Mouse (Mus musculus) cortical plate, adult 2 months (tissue): ENCODE data around the gene Actr5. TPM values are rescaled to one million over a fixed set of nuclear protein-coding genes. Genes with fewer than 3 reads are reported as not detected.
A peak's percentile ranks its signal among the peaks of the same experiment; 100 is the strongest.

ENCODE experiments used
- H3K27ac ChIP-seq: fragments of 200-500 bp; 2 replicates; pipeline ENCODE4 v1.5.1; 2012; ENCODE audit warnings: low read length, control low read depth, inconsistent platforms; ENCODE audit not compliant: insufficient read depth
- H3K4me1 ChIP-seq: fragments of 200-500 bp; 2 replicates; pipeline ENCODE4 v1.6.1; 2011; ENCODE audit warnings: low read length; ENCODE audit not compliant: control insufficient read depth, insufficient read depth
- H3K4me3 ChIP-seq: fragments of 200-500 bp; 2 replicates; pipeline ENCODE4 v1.5.1; 2011; ENCODE audit warnings: mild to moderate bottlenecking, low read length, control low read depth; ENCODE audit not compliant: insufficient read depth
- CTCF ChIP-seq: fragments of 200-500 bp; IDR thresholded peaks from 2 replicates; pipeline ENCODE4 v1.5.1; 2011; ENCODE audit warnings: mild to moderate bottlenecking, control low read depth, low read length; ENCODE audit not compliant: insufficient read depth; ENCODE audit errors: extremely low read depth
- POLR2A ChIP-seq: fragments of 200-500 bp; IDR thresholded peaks from 2 replicates; pipeline ENCODE4 v1.6.1; 2011; ENCODE audit warnings: mild to moderate bottlenecking, low read length, control low read depth; ENCODE audit not compliant: insufficient read depth; ENCODE audit errors: extremely low read depth
- polyA plus RNA-seq: library from polyadenylated mRNA; depleted of rRNA; stranded (reverse); fragments of >200 nt; gene quantifications from 2 replicates; pipeline ENCODE4 v1.2.3, GENCODE M21; 2012

The Actr5 gene
- polyA plus RNA-seq, 1 experiment, result 6.9 TPM

DNA sequence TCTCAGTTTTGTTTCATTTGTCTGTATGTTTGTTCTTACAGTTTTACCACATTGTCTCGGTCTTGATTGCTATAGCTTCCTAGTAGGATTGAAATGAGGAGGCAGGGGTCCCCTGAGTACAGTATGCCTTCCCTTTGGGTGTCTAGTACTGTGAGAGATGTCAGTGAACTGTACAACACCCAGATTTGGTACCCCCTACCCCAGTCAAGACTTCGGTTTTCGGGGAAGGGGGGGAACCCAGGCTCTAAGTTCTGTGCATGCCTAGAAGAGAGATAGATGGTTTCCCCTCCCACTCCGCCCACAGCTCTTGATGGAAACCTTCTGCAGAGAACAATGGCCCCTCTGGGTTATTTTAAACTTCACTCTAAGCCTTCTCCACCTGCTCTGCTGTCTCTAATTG is 40.4 kb downstream of the Actr5 start, which contains the start of gene Ppp1r16b:
Gene Ppp1r16b, plus strand, starts transcription at position 301 of the 400 bp plus-strand sequence.
- TF ChIP-seq POLR2A (no peak), CTCF (no peak)
- Histone ChIP-seq H3K4me1 (peaks cover 5% of the 10 kb centered on the region), H3K27ac (no peak within 1 kb of the TSS), H3K4me3 (no peak within 1 kb of the TSS)

DNA sequence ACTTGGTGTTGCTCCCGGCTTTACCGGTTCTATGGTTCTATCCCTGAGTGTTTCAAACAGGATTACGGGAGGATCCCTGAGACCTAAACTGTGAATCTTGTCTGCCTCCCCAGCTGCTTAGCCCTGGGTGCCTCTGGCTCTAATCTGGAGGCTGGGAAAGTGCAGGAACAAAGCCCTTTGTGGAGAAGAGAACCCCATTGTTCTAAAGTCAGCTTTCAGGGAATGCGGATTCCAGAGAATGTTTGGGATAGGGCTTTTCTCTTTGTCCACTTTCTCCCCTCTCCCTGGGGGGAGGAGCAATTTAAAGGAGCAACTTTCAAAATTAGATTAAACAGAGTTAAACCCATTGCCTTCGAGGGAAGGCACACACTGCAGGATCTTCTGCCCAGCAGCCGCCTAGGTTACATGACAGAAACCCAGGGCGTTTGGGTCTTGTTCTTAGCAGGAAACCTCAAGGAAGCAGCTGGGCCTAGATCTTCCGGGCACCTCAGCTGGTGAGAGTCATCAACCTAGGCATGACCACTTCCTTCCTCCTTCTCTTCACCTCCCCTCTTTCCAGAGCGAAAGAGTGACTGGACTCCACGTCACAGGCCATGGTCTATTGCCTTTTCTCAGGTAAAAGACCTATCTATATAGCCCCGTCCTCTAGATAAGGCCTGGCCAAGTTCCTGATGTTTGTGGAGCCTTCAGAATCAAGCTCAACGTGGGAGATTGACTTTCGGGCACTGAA is 41.5 kb downstream of the Actr5 start:
- TF ChIP-seq POLR2A, result no peak
- TF ChIP-seq CTCF, result no peak
- Histone ChIP-seq H3K4me3 (peak overlapping the region; percentile 92), H3K27ac (peak overlapping the region; percentile 52; the same call in 1 of the 2 replicates), H3K4me1 (peaks cover 8% of the 10 kb centered on the region)

DNA sequence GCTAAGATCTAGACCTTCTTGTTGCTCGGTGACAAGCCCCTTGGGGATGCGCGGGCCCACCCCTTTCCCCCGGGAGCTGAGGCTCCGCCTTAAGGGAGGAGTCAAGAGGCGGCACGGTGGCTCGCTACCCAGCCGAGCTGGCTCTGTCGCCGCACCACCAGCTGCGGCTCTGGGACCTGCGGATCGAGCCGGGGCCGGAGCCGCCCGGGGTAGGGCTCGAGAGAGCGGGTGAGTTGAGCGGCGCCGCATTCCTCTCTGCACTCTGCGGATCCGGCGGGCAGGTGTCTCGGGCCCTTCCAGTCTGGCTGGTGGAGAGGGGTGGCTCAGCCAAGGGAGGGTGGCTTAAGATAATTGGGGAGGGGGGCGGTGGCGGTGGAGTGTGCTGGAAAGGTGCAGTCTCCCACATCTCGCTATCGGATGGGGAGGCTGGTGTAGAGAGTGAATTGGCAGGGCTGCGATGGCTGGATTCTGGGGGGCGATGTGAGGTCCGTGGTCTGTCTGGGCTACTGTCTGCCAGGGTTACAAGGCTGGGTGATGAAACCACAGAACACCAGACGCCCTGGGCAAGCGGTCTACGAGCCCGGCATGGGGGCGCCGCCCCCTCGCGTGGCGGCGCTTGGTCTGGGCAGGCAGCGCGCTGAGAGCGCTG is 42.5 kb downstream of the Actr5 start:
- H3K27ac ChIP-seq, result peak overlapping the region; percentile 92
- TF ChIP-seq POLR2A (peak; percentile 88), CTCF (no peak)
- H3K4me3 ChIP-seq, result peak overlapping the region; percentile 92
- H3K4me1 ChIP-seq, result peaks cover 8% of the 10 kb centered on the region

DNA sequence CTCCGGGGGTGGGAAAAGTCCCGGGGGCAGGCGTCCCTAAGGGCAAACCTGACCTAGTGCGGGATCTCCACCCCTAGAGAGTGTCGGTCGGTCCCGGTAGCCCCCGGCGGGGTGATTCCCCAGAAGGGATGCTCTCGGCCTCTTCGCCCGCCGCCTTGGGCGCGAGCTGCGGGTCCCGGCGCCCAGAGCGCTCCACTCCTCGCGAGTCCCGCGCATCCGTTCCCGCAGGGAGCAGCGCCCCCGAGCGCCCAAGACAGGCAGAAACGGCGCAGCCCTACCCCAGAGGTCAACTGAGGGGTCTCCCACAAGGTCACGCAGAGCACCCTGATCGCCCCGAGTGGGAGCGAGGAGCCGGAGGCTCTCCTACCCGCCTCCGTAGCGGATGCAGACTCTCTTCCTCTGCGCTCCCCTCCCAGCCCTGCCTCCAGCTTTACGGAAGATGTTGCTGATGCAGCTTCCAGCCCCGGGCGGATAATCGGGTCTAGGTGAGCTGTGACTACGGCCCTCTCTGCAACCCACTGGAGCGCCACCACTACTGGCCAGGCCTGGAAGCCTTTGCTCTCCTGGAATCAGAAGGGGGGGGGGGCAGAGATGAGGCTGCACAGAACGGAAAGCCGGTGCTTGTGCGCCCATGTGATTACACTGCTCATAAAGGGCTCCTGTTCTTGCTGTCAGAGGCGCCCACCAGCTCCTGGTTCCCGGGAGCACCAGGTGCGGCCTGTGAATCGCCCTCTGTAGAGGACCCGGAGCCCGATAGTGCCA is 43.2 kb downstream of the Actr5 start:
- H3K4me1 ChIP-seq, result peaks cover 8% of the 10 kb centered on the region
- TF ChIP-seq POLR2A (no peak; the same call in 1 of the 2 replicates), CTCF (0 out of 2 replicates have a peak, but pooled peaks have one; percentile 2)

DNA sequence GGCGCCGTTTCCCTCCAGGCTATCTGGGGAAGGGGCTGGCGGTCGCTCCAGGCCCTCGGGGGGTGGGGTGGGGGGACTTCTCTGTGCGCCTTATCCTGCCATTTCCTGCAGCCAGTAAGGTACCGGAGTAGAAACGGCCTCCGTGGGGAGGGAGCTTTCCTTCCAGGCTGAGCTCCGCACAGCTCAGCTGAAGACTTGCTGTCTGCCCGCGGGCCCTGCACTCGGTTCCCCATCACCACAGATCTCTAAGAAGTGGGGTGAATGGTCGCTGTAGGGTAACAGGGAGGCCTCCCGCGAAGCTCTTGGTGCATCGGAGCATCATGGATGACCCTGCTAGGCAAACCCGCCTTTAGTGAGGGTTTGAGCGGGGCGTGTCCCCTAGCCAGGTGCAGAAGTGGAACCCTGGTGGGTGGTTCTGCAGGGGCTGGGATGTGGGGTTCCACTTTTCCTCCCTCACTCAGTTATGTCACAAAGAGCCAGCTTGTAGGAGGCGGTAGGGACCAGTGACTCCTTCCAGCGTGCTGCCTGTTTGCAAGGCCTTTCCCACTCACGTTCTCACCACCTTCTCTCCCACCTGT is 43.8 kb downstream of the Actr5 start:
- TF ChIP-seq POLR2A (no peak), CTCF (no peak)
- peaks cover 9% of the 10 kb centered on the region for H3K4me1 ChIP-seq

More for the DNA sequence above, 43.2 kb downstream of the Actr5 start:
- Histone ChIP-seq H3K4me3 (peak overlapping the region; percentile 92), H3K27ac (peak overlapping the region; percentile 92)

DNA sequence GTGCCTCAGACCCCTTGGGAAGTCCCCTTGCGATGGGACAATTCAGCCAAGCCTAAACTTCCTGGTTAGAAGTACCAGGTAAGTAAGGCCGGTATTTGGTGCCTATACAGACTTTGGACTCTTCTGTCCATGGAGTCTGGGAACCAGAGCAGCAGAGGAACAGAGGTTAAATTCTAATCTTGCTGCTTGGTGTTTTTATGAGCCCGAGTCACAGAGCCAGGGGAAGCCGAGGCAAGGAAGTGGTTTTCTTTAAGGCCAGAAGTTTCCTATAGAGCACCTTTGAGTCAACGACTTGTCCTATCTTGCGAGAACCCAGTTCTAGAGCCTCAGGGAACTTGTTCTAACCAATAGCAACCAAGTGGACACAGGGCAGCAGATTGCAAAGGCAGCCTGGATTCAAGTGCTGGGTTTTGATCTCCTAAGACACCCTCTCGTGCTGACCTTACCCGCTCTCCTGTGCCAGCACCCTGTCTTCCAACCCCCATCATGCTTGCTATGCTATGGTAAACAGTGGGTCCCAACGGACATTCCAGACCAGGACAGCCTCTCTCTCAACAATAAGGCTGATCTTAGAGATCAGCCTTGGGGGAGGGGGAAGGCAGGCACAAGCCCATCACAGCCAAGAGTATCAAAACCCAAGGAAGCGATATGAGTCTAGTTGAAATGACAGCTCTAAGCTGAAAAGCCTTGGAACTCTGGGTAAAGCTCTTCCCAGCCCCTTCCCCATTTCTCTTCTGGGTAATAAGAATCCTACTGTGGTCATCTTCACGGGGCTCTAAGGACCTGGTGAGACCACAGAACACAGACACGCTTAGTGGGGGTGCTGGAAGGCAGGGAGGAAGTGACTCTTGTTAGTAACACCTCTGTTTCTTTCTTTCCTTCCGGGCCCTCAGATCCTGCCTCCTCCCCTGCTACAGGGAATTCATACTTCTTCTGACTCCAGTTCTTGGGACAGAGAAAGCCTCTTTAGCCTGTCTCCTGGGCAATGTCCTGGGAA is 44.8 kb downstream of the Actr5 start:
- Histone ChIP-seq H3K27ac (peak overlapping the region; percentile 60), H3K4me1 (peaks cover 11% of the 10 kb centered on the region), H3K4me3 (peak overlapping the region; percentile 92)
- TF ChIP-seq POLR2A, result 0 out of 2 replicates have a peak, but pooled peaks have one; percentile 12
- TF ChIP-seq CTCF, result no peak

More for the DNA sequence above, 43.8 kb downstream of the Actr5 start:
- H3K27ac ChIP-seq, result peak overlapping the region; percentile 92
- peak overlapping the region; percentile 92 for H3K4me3 ChIP-seq

DNA sequence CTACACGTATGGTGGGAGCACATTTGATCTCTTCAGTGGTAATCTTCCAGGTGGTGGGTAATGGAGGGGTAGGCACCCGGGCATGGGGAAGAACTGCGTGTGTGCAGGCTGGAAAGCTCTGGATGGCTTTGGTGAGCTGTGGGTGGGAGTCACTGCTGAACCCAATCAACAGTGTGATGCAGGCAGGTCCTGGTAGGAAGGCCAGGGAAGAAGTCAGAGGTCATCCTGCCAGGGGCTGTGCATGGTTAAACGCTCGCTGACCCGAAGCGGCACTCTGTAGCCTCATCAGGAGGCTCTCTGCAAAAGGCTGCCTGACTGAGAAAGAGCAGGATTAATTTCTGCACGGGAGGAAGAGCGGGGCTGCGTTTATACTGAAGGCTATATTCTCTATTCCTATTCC is 45.9 kb downstream of the Actr5 start:
- peak overlapping the region; percentile 11; the same call in 1 of the 2 replicates for H3K4me3 ChIP-seq
- TF ChIP-seq CTCF, result no peak
- TF ChIP-seq POLR2A, result no peak
- no peak overlapping the region for H3K27ac ChIP-seq
- peaks cover 11% of the 10 kb centered on the region for H3K4me1 ChIP-seq

DNA sequence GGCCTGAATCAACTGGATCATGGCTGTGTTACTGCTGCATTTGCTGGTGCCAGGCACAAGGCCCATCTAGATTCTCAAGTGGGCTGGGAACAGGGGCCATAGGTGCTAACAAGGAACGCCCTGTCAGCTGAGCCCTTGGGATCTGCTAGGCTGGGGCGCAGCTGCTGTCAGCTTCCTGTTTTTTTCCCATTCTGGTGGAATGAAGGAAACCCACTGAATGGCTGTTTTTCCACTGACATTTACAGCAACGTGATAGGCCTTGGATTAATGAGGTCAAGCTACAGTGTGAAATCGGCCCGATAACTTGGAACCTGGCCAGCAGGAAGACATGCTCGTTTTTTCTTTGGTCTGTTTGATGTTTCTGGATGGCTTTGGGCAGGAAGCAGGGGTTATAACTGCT is 48.1 kb downstream of the Actr5 start:
- Histone ChIP-seq H3K4me3 (no peak overlapping the region), H3K27ac (no peak overlapping the region), H3K4me1 (peaks cover 11% of the 10 kb centered on the region)
- no peak for TF ChIP-seq CTCF
- TF ChIP-seq POLR2A, result no peak
